In the genomic region with DNA sequence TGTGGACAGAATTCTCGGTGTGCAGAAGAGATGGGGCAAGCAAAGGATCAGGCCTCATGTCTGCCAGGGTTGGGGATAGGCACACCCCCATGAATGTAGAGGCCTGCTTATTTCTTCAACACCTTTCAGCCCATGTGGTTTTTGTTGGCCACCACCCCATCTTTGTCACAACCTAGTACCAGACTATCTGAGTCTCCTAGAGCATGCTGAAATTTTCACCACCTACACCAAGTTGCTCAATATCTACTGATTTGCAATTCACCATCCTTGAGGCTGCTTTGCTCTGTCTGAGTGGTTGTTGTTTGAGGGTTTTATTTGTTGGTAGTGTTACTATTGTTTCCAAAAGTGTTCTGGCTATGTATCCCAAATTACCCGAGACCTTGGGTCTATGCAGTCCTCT, we compare ENCODE assay signal across 32 mouse cellular contexts.
DNase-seq lines count a peak whose midpoint lies in the region; ATAC-seq and TF ChIP-seq lines count a peak whose summit lies in the region.
"Had no signal": no experiment of that assay in that cellular context is flagged by ENCODE, and none has a peak within 500 bp of the region (broad histone marks: within the 10 kb centered on the region; RNA-seq: fewer than 3 reads in every experiment).

No protein-coding gene starts in this region.

- intact Hi-C loops in heart, adult 2 months (cut with DNase I), result loop anchor here (10.0 kb wide), 1 partner anchor 163 kb away; no protein-coding TSS in a partner anchor

- H3K9ac ChIP-seq in heart, adult 2 months (ENCODE audit: low read depth, low read length), result no peak overlapping the region
- H3K9ac ChIP-seq in liver, postnatal 0 days (replicated peaks), result no peak overlapping the region
- H3K9ac ChIP-seq: embryonic facial prominence, embryonic 13.5 days; forebrain, embryonic 13.5 days; heart, embryonic 13.5 days; hindbrain, embryonic 13.5 days; intestine, embryonic 15.5 days had no signal

- no peaks in the 10 kb centered on the region for H3K79me2 ChIP-seq in heart, adult 2 months (replicated peaks; ENCODE audit: control insufficient read depth, insufficient read depth, low read length)

- no peak for TF ChIP-seq POLR2A in heart, adult 2 months (IDR thresholded peaks at IDR 0.05; ENCODE audit: insufficient read depth, low read depth, low read length)

- H3K4me1 ChIP-seq in heart, adult 2 months (ENCODE audit: control insufficient read depth, insufficient read depth, low read length), result peaks cover 2% of the 10 kb centered on the region
- H3K4me1 ChIP-seq in heart, embryonic 10.5 days, result no peaks in the 10 kb centered on the region
- H3K4me1 ChIP-seq in liver, postnatal 0 days (ENCODE audit: insufficient read depth), result no peaks in the 10 kb centered on the region
- H3K4me1 ChIP-seq: embryonic facial prominence, embryonic 10.5 days; embryonic facial prominence, embryonic 13.5 days; forebrain, embryonic 10.5 days; forebrain, embryonic 13.5 days; heart, embryonic 13.5 days; hindbrain, embryonic 10.5 days; hindbrain, embryonic 13.5 days; intestine, embryonic 15.5 days had no signal

- H3K27me3 ChIP-seq in heart, adult 2 months (ENCODE audit: control insufficient read depth, insufficient read depth, low read length), result no peaks in the 10 kb centered on the region
- peaks cover 5% of the 10 kb centered on the region; the same call in 1 of the 2 replicates for H3K27me3 ChIP-seq in heart, embryonic 10.5 days (ENCODE audit: insufficient read depth, poor library complexity, severe bottlenecking)
- H3K27me3 ChIP-seq in liver, postnatal 0 days (ENCODE audit: insufficient read depth, low read length), result no peaks in the 10 kb centered on the region
- H3K27me3 ChIP-seq: CH12.LX; forebrain, embryonic 13.5 days; heart, embryonic 13.5 days; hindbrain, embryonic 13.5 days had no signal

- no peak overlapping the region for H3K4me3 ChIP-seq in heart, adult 2 months
- H3K4me3 ChIP-seq in heart, embryonic 10.5 days, result no peak overlapping the region
- no peak overlapping the region for H3K4me3 ChIP-seq in liver, postnatal 0 days (ENCODE audit: low read depth, low read length)
- H3K4me3 ChIP-seq: embryonic facial prominence, embryonic 10.5 days; embryonic facial prominence, embryonic 13.5 days; erythroblast, embryonic 14.5 days; forebrain, embryonic 10.5 days; forebrain, embryonic 13.5 days; heart, embryonic 13.5 days; hindbrain, embryonic 10.5 days; hindbrain, embryonic 13.5 days; intestine, embryonic 15.5 days had no signal

- TF ChIP-seq EP300 in heart, adult 2 months (IDR thresholded peaks at IDR 0.05; ENCODE audit: insufficient read depth, low read depth, low read length), result no peak
- TF ChIP-seq EP300 in liver, postnatal 0 days (IDR thresholded peaks at IDR 0.05; ENCODE audit: low read depth), result no peak

- ATAC-seq in liver, postnatal 0 days, result no peak
- ATAC-seq: forebrain, embryonic 13.5 days; forebrain, embryonic 16.5 days; hindbrain, embryonic 16.5 days; intestine, embryonic 15.5 days; Patski had no signal

- H3K9me3 ChIP-seq in heart, embryonic 10.5 days, result no peaks in the 10 kb centered on the region
- H3K9me3 ChIP-seq in liver, postnatal 0 days (ENCODE audit: low read length), result no peaks in the 10 kb centered on the region
- H3K9me3 ChIP-seq: embryonic facial prominence, embryonic 10.5 days; embryonic facial prominence, embryonic 13.5 days; forebrain, embryonic 10.5 days; forebrain, embryonic 13.5 days; G1E; heart, embryonic 13.5 days; hindbrain, embryonic 10.5 days; hindbrain, embryonic 13.5 days; intestine, embryonic 15.5 days had no signal

- no peak for DNase-seq in heart, adult 2 months
- DNase-seq in heart, embryonic 10.5 days (ENCODE audit: low spot score), result no peak
- peak; percentile 6 for DNase-seq in right cerebral cortex, adult 18-20 months
- DNase-seq in right cerebral cortex, postnatal 25 days, result no peak
- DNase-seq in gonadal fat pad, adult 2 months (ENCODE audit: low read depth), result peak; percentile 52
- DNase-seq in liver, postnatal 0 days, result no peak
- DNase-seq: adrenal gland, postnatal 10 days; adrenal gland, postnatal 36 days; B cell, adult 2 months; cerebellum, adult 11-12 months; cerebellum, adult 8-10 months; cerebellum, postnatal 10 days; cerebellum, postnatal 36 days; embryo, embryonic 11 days; gastrocnemius, postnatal 25 days; heart, adult 11 months; heart, postnatal 36 days; kidney, adult 11 months had no signal

- no peak for TF ChIP-seq CTCF in heart, adult 2 months (IDR thresholded peaks at IDR 0.05)
- TF ChIP-seq CTCF in liver, postnatal 0 days (IDR thresholded peaks at IDR 0.05; ENCODE audit: low read depth), result no peak

- WGBS in heart, adult 2 months, result 69% methylated on average over 2 of the region's 2 CpGs
- 75% methylated on average over 2 of the region's 2 CpGs for WGBS in heart, embryonic 10.5 days
- WGBS in liver, postnatal 0 days (ENCODE audit: insufficient replicate concordance), result 50% methylated on average over 2 of the region's 2 CpGs

- H3K36me3 ChIP-seq in heart, adult 2 months (ENCODE audit: control insufficient read depth, insufficient read depth, low read length), result no peaks in the 10 kb centered on the region
- H3K36me3 ChIP-seq in heart, embryonic 10.5 days, result no peaks in the 10 kb centered on the region
- H3K36me3 ChIP-seq in liver, postnatal 0 days (replicated peaks; ENCODE audit: insufficient read depth, low read length), result no peaks in the 10 kb centered on the region
- H3K36me3 ChIP-seq: embryonic facial prominence, embryonic 10.5 days; embryonic facial prominence, embryonic 13.5 days; forebrain, embryonic 10.5 days; G1E; heart, embryonic 13.5 days; hindbrain, embryonic 10.5 days; hindbrain, embryonic 13.5 days; intestine, embryonic 15.5 days had no signal

- peak overlapping the region; percentile 23; the same call in 1 of the 2 replicates for H3K27ac ChIP-seq in heart, adult 2 months
- H3K27ac ChIP-seq in heart, embryonic 10.5 days, result no peak overlapping the region
- H3K27ac ChIP-seq in liver, postnatal 0 days (ENCODE audit: low read depth), result no peak overlapping the region
- H3K27ac ChIP-seq: embryonic facial prominence, embryonic 10.5 days; embryonic facial prominence, embryonic 13.5 days; forebrain, embryonic 10.5 days; forebrain, embryonic 13.5 days; heart, embryonic 13.5 days; hindbrain, embryonic 10.5 days; hindbrain, embryonic 13.5 days; intestine, embryonic 15.5 days had no signal

- no peak overlapping the region for H3K4me2 ChIP-seq in liver, postnatal 0 days (ENCODE audit: low read depth, low read length)
- H3K4me2 ChIP-seq: embryonic facial prominence, embryonic 13.5 days; forebrain, embryonic 13.5 days; heart, embryonic 13.5 days; hindbrain, embryonic 13.5 days; intestine, embryonic 15.5 days had no signal

Comparison
In these comparisons a context has a peak if more than half of its experiments do, and no peak if none do; other contexts are left out.
1. DNase-seq: peak in right cerebral cortex, adult 18-20 months (single experiment) and gonadal fat pad, adult 2 months (single experiment); none in heart, adult 2 months (0 of 2), heart, embryonic 10.5 days (single experiment), right cerebral cortex, postnatal 25 days (single experiment) and liver, postnatal 0 days (single experiment).